Mouse (Mus musculus) bone marrow macrophage, adult 2 months (primary cell): ENCODE data around the gene Nenf. TPM values are rescaled to one million over a fixed set of nuclear protein-coding genes. Genes with fewer than 3 reads are reported as not detected.
A peak's percentile ranks its signal among the peaks of the same experiment; 100 is the strongest.

Experiments
- H3K27ac ChIP-seq: 2 replicates; pipeline ENCODE4 v1.5.1; 2012; ENCODE audit warnings: low read depth, low read length; ENCODE audit not compliant: insufficient read depth
- H3K4me1 ChIP-seq: 2 replicates; pipeline ENCODE4 v1.6.1; 2012; ENCODE audit warnings: low read length; ENCODE audit not compliant: control insufficient read depth, insufficient read depth
- H3K4me3 ChIP-seq: 2 replicates; pipeline ENCODE4 v1.5.1; 2012; ENCODE audit warnings: mild to moderate bottlenecking, low read length, moderate library complexity; ENCODE audit not compliant: insufficient read depth
- CTCF ChIP-seq: IDR thresholded peaks from 2 replicates; pipeline ENCODE4 v1.5.1; 2012; ENCODE audit warnings: low read depth, mild to moderate bottlenecking, low read length, moderate library complexity
- POLR2A ChIP-seq: IDR thresholded peaks from 2 replicates; pipeline ENCODE4 v1.6.1; 2012; ENCODE audit warnings: mild to moderate bottlenecking, low read depth, low read length, borderline replicate concordance
- polyA plus RNA-seq: library from polyadenylated mRNA; stranded (reverse); fragments of >200 nt; gene quantifications from 2 replicates; pipeline ENCODE4 v1.2.4, GENCODE M21; 2012; ENCODE audit not compliant: missing spikeins, insufficient read depth, insufficient read length

Gene Nenf
- polyA plus RNA-seq, 1 experiment, result 46.5 TPM

GRCm38 (mm10) chr1:191257981-191258380 is 60.0 kb downstream of the Nenf start:
- TF ChIP-seq CTCF (no peak), POLR2A (no peak)
- Histone ChIP-seq H3K4me1 (peaks cover 90% of the 10 kb centered on the region), H3K4me3 (no peak overlapping the region), H3K27ac (peak overlapping the region; percentile 92)

DNA sequence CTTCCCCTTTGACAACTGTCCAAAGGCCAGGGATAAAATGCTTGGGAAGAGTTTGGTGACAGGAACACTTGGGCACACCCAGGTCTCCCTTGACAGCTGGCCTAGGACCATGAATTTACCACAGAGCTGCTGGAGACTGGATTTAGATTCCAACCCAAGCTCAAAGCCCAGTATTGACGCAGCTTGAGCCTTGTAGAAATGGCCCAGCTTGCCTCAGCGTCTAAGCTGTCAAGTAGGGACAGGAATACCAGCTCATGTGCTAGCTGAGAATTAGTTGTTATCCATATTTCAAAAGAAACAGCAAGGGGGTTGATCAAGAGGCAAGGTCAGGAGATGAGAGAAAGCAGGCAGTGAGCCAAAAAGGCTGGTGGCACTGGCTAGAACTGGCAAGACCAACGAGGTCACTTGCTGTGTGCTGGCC is 60.6 kb downstream of the Nenf start:
- peaks cover 94% of the 10 kb centered on the region for H3K4me1 ChIP-seq
- TF ChIP-seq CTCF (no peak), POLR2A (no peak)
- no peak overlapping the region for H3K4me3 ChIP-seq
- no peak overlapping the region for H3K27ac ChIP-seq

Other genes starting within 250 kb of the Nenf start
- 5.6 and 7.0 TPM in 2 replicates for gene Batf3, start 220.3 kb downstream of the Nenf start, polyA plus RNA-seq
- not detected in 2 replicates for gene Fam71a, start 153.4 kb downstream of the Nenf start, polyA plus RNA-seq
- gene Atf3, start 100.2 kb downstream of the Nenf start, polyA plus RNA-seq, result 103 and 107 TPM in 2 replicates
- gene Tmem206, start 7.7 kb upstream of the Nenf start, polyA plus RNA-seq, result 35.0 and 37.6 TPM in 2 replicates
- gene Ppp2r5a, start 85.1 kb upstream of the Nenf start, polyA plus RNA-seq, result 113 and 117 TPM in 2 replicates